Mouse (Mus musculus) embryonic fibroblast, embryonic 13.5 days (primary cell): ENCODE measurements at regions not wholly inside any gene's neighbourhood (a gene's known extent, or its start where the extent isn't known, plus 50 kb on each side); places are given as distances from the start of the nearest gene placed in this dataset.

Experiments used
- CTCF ChIP-seq: IDR thresholded peaks from 2 replicates; pipeline ENCODE4 v1.5.1; 2011; ENCODE audit warnings: mild to moderate bottlenecking, control low read depth, low read length, moderate library complexity, borderline replicate concordance; ENCODE audit not compliant: insufficient read depth
- POLR2A ChIP-seq: IDR thresholded peaks from 2 replicates; pipeline ENCODE4 v1.6.1; 2011; ENCODE audit warnings: low read depth, mild to moderate bottlenecking, control low read depth, low read length, moderate library complexity

- TF ChIP-seq POLR2A, result no peak
- TF ChIP-seq CTCF, result no peak
Observed at GRCm38 (mm10) chr4:8357443-8357842, 118.6 kb upstream of the Car8 start.
